Mouse (Mus musculus) retina, adult 2 months (tissue): ENCODE results near the gene Parp14.

ENCODE experiments used
- DNase-seq: peaks from one replicate; pipeline ENCODE4 v3.0.0-alpha.2; 2012; ENCODE audit warnings: low read depth, low spot score

Gene Parp14

DNA sequence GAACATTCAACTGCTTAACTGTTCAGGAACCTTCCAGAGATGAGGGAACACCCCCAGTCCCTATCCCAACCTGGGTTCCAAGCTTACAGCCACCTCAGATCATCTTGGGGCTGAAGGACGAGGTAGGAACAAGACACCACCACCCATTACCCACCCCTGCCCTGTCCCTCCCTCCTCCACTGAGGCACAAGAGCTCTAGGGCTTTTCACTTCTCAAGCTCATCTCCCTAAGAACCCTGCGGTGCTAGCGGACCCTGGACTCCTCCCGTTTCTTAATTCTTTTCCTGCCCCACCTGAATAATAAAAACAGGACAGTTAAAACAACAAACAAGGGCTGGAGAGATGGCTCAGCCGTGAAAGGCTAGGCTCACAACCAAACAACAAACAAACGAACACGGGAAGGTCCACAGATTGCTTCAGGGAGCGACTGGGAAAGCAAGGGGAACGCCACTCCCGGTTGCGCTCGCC, 730 bp downstream of the Parp14 start:
- no peak for DNase-seq

DNA sequence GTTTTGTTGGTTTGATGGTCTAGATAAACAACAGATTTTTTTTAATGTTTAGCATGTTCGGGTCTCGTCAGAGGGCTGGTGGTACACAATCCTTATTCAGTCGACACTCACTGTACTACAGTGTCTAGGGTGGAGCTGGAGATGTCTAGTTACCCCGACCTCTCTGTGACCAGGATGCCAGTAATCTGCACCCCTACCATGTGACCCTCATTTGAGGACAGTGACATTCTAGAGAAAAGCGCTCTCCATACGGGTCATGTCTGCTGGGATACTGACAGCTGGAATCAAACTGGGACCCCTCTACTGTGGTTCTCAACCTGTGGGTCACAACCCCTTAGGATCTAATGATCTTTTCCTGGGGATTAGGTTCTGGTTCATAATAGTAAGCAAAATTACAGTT, 1.7 kb downstream of the Parp14 start:
- no peak for DNase-seq

DNA sequence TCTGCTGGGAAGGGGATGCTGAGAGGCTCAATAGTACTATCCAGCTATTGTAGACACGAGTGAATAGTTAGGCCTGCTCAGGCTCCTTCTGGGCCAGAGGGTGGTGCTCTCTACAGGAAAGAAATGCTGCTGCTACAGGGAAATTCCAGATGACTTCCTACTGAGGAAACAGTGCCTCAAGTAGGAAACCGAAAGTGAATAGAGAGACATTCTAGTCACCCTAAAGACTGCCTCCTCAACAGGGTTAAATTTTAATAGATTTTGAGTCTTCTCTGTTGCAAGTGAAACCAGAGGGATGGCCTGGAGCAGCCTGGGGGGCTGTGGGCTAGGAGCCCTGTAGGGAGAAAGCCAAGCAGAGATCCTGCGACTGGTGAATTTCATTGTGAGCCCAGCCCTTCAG, 2.2 kb downstream of the Parp14 start:
- no peak for DNase-seq

DNA sequence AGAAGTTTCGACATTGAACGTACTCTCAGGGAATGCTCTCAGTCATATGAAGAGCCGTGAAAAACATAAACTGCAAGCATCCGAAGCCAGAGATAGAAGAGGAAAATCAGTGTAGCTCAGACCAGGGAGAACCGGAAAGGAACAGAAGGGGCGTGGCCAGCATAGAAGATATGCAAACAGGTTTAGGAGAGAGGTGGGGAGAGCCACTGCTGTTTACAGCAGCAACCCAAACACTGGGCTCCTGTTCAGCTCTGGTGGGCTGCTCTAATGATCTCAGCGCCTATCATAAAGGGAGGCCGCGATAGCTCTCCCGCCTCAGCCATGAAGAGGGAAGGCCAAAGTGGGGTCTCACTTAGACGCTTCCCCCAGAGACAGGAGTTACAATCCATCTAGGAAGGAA, 3.6 kb downstream of the Parp14 start:
- DNase-seq = no peak

DNA sequence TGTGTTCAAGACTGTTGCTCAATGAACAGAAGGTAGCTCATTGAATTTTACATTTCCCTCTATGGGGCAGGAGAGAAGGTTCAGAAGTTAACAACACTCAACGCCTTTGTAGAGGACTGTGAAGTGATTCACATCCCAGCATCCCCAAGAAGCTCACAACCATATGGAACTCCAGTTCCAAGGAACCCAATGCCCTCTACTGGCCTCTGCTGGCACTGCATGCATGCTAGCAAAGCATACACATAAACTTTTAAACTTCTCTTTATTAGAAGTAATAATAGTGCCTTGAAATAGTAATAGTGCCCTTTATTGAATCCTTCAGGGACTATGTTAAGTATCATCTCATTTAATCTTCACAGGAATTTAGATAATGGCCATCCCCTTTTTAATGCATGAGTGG, 9.3 kb downstream of the Parp14 start:
- DNase-seq = no peak

DNA sequence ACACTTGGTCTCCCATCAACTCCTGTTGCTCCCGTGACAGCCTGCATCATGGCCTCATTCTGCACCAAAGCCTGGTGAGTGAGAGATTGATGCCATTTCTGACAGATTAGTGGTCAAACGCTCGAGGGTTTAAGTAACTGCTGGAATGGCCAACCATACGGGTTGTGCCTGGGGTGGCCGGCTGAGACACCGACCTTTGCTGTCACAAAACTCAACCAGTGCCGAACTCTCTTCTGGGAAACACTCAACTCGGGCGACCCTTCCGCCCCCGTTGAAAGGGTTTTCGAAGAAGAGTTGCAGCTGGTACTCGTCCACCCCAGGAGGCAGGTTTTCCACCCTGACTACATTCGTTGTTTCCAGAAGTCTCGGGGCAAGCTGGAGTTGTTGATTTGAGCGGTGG, 11.1 kb downstream of the Parp14 start:
- no peak for DNase-seq

DNA sequence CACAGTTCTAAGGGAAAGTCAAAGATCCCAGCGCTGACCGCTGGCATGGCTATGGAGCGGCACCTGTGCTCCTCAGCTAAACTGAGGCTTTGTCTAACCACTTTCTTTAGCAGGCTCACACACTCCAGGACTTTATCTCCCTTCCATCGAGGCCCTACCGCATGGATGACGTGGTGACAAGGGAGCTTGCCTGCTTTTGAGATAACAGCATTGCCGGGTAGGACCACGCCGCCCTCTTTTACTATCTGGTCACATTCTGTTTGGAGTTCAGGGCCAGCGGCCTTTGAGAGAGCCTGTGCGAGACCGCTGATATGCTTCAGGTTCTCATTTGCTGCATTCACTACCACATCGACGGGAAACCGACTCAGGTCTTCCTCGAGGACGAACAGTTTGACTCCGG, 14.6 kb downstream of the Parp14 start:
- DNase-seq = no peak

DNA sequence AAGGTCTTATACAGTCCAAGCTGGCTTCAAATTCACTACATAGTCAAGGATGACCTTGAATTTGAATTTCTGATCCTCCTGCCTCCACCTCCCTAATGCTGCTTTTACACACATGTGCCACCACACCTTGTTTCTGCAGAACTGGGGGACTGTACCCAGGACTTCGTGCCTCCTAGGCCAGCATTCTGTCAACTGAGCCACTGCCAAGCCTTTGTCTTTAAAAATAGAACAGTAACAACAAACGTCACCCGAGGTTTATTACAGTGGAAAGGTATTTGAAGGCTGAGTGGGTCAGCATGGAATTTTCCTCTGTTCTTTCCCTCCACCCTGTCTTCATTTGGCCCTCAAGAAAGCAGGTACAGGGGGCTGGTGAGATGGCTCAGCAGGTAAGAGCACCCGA, 15.5 kb downstream of the Parp14 start:
- no peak for DNase-seq

DNA sequence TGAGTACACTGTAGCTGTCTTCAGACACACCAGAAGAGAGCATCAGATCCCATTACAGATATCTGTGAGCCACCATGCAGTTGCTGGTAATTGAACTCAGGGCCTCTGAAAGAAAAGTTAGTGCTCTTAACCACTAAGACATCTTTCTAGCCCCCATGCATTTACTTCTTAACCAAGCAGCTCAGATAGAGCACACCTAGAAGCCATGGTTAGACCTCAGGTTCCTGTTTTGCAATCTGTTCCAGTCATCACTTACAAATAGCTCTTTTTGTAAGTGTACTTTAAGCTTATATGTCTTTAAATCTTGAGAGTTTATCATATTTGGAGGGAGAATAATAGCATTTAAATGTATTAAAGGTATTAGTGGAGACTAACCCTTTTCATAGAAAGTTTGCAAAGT, 24.2 kb downstream of the Parp14 start:
- DNase-seq = no peak

DNA sequence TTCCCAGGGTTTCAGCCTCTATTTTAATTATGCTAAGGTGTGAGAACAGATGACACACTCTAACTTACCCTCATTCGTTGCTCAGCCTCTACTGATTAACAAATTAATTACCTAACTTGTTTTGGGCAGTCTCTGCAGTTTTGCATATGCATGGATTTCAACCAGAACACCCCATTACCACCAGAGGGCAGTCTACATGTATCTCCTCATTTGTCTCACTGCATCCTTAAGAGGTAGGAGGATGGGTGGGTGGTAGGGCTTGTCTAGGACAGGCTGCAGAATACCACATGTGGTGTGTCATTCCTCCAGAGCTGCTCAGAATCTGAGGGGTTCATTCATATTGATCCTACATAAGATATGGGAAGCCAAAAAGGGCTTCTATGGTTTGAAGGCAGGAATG, 31.7 kb downstream of the Parp14 start:
- DNase-seq = peak; percentile 16

DNA sequence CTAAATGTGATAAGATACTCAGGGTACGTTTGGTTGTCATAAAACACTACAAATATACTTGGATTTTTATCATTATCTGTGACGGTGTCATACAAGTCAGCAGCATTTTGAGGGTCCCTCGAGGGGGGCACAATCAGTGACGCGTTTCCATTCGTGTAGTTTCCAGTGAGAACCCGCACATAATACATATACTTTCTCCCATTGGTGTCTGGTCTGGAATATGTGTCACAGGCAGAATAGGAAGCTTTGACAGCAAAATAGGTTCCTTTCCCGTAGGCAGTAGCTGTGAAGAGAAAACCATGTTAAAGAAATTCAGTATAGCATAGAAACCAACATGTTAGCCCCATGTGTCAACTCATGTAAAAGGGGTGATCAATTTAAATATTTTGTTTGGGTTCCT, 36.7 kb downstream of the Parp14 start:
- DNase-seq = no peak

DNA sequence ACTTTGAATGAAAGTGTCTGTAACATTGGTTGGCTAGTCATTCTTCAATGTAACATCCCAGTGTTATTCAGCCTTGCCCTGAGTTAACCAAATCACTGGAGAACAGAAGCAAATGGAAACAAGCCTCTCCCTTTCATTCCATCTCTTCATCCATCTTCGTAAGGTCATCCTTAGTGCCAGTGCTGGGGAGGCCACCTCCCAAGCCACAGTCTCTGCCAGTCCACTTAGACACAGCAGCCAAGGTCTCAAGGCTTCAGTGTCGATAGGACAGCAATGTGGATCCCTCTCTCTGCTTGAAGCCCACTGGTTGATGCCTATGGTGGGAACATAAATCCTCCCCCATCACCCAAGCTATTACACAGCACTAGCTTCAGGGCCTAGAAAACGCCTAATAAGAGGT, 38.4 kb downstream of the Parp14 start:
- DNase-seq = no peak

DNA sequence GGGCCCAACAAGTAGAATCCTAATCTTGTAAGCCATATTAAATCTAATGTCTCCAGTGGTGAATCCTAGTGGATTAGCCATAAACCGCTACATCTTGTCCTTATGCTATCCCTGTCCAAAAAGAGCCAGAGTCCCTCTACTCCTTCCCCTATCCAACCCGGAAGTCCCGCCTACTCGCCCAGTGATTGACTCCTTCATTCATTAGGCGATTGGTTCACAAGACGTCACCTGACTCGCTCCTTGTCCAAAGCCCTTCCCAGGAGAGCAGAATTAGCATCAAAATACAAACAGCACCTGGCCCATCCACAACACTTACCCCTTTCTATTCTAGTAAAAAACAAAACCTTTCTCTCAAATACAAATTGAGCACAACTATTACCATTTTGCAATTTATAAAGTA, 41.3 kb downstream of the Parp14 start:
- DNase-seq = no peak

DNA sequence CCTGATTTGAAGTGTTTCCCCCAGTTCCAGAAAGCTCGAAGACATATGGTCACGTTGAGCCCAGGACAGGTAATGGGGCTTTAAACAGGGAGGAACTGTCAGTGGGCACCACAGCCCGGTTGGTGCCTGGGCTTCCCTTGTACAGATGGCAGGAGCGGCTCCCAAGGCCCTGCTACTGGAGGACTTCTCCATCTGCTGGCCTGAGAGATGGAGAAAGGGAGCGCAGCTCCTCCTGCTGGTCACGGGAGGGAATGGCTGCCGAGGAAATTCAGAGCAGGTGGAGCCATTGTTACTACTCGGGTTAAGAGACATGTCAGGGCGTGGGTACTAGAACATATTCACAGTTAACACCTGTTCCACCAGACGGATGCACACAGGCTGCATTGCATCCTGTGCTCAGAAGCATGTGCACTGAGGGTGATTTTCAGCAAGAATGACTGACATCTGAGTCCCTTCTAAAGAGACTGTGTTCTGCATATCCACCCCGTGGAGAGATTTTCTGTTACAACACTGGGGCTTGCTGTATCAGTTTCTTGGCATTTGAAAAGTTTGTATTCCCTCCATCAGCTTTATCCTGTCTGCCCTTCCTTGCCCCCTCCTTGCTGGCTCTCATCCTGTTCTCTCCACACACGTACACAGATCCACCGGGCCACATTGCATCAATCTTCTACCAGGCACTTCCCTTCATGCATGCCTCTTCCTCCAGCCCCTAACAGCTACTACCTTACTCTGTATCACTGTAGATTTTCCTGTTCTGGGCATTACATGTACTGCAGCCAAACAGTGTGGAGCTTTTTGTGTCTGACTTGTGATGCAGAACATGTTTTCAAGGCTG, 53.9 kb downstream of the Parp14 start:
- DNase-seq = peak; percentile 49

DNA sequence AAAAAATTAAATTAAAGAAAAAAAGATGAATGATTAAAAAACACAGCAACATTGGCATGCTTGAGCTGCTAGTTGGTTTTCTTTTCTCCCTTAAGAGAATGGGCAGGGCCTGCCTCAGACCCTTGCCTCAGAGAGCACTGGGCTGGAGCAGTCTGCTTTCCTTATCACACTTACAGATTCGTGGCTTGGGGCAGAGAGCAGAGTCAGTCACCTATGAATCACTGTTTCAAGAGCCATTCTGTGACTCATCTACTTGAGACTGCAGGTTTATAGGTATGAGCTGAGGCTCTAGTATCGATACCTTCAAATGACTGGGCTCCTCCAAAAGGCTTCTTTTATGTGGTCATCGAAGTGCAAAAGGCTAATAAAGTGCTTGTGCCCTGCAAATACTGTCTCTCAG, 58.2 kb downstream of the Parp14 start:
- DNase-seq = no peak

DNA sequence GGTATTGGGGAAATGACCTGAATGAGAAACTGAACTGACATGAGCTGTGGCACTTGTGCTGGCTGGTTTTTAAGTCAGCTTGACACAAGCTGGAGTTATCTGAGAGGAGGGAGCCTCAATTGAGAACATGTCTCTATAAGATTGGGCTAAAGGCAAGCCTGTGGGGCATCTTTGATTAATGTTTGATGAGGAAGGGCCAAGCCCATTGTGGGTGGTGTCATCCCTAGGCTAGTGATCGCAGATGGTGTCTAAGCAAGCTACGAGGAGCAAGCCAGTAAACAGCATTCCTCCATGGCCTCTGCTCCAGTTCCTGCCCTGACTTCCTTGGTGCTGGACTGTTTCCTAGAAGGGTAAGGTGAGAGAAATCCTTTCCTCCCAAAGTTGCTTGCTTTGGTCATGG, 62.5 kb downstream of the Parp14 start:
- DNase-seq = no peak

DNA sequence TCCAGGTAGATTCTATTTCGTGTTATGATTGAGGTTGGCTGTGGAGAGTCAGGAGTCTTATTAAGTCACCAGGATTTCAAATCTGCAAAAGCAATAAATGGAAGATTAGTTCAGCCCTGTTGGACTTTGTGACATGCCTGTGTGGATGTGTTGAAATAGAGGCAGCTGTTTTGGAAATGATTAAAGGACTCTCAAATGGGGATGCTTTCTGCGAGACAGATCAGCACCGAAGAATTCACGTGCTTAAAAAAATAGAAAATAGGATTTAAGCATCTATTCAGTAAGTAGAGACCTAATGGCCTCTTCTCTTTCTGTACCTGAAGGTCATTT, 63.7 kb downstream of the Parp14 start:
- DNase-seq = no peak

DNA sequence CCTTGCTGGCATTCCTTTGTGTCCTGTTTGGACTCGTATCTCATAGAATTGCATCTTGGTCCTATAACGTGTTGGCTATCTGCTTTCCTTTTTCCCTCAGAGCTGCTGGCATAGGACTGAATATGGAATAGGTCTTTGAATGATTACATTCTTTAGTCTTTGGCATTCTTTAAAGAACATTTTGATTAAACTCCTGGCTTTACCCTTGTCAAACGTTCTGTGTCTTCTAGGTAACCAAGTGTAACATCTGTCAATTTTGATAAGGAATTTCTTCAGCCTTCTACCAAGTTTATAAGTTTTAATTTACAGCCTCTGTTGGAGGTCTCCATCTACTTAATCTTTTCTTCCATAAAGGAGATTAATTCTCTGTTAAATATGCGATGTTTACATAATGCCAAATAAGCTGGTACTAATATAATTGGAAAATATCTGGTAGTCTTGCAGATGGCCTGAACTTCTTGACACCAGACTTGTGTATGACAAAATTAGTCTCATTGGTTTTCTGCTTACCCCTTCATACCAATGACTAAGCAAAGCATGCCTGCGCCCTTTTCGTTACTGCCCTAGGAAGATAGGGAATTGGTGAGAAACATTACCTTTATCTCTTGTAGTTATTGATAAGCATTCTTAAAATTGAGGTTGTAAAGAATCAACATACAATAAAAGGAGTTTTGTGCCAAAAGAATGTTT, 64.2 kb downstream of the Parp14 start:
- no peak for DNase-seq

DNA sequence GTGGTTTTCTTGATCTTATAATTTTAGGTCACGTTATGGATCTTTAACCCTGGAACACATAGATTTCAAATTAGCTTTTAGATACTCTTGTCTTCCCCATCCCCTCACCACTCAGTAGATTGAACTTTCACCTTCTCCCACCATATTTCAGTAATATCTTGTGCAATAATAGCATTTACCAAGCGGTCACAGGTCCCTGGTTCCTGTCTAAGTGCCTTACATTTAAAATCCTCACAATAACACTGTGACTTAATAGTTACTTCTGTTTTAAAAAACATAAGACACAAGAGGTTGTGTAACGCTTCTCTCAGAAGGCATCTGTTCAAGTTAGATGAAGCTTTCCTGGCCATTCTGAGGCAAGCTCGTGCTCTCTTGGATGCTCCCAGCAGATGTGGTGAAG, 67.6 kb downstream of the Parp14 start:
- DNase-seq = no peak

DNA sequence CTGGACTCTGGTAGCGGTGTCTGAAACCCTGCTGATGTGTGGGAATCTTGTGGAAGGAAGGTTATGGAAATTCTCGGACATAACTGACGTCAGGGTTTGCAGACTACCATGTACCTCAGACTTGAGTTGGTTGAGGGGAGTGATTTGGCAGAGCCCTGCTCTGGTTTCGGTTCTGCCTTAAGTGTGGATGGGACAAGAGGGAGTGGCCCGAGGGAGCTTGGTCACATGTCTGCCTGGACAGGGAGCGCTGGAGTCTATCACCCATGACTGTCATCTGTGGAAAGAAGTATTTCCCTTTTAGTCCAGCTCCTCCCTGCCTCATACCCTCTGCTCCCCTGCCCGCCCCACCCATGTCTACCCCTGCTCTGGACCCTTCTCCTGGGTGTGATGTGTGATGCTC, 69.2 kb downstream of the Parp14 start:
- no peak for DNase-seq

DNA sequence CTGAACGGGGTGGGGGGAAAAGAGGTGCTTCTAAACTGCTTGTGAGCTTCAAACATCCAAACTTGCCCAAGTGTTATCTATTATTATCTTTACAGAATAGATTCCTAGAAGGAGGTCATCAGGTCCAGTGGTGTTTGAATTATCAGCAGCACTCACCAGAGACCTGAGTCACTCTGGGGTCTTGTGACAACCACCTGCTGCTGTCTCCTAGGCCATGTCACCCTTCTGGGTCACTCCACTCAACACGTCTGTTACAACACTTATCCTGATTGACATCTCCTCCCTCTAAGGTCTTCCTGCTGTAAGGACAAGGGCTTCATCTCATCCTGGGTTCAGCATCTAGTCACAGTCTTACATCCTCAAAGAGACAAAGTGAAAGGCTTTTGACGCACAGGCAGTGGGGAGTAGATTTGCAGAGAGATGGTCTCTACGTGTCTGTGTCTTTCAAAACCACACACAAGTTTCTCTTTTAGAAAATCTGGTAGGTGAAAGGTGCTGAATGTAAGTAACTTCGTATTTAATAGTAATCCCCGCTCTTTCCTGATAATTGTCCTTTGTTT, 79.3 kb downstream of the Parp14 start:
- no peak for DNase-seq

DNA sequence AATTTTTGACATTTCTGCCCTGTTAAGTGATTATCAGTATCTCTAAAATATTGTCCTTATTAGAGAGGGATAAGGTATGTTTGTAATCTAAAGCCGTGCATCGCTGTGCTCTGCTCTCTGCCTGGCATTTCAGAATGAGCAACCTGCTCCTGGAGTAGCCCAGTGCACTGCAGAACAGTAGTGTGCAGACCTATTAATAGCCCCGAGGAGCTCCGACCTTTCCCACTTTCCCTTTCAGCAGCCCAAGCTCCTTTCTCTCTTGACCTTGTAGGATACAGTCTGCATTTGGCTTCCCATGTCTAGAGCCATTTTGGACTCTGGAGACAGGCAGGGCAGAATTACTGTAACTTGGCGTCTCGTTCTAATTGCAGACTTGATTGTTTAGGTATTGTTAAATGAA, 83.0 kb downstream of the Parp14 start:
- no peak for DNase-seq

DNA sequence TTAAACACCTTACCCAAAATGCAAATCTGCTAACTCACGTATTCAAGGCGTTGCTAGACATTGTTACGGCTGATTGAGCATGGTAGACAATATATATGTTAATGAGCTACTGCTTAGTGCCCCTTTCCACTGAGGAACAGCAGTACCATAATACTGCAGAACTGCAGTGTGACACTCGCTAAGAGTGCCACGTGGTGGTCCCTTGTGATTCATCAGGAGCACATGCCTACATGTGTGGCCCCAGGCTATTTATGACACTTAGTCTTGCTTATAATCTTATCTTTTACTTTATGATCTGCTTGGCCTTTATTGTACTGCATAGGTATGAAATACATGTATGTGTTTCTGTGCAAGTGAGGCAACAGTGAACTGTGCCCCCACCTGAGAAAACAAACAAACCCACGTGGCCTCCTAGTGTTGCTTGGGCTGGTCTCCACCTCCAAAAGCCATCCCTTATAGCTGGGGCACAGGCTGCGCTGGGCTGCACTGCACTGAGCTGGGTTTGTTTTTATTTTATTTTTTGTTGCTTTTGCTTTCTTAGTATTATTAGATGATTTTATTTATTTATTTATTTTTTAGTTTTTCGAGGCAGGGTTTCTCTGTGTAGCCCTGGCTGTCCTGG, 83.7 kb downstream of the Parp14 start:
- DNase-seq = no peak
